Mouse (Mus musculus): ENCODE data around the gene Alkal2. TPM values are rescaled to one million over a fixed set of nuclear protein-coding genes. Genes with fewer than 3 reads are reported as not detected.
A peak's percentile ranks its signal among the peaks of the same experiment; 100 is the strongest.

Alkal2 gene
- polyA plus RNA-seq, 1 experiment from 2014 or later: 5.5 TPM

GRCm38 (mm10) chr12:30885891-30886290, 1.8 kb downstream of the Alkal2 start:
- peaks cover 45% of the 10 kb centered on the region for H3K27me3 ChIP-seq
- no peaks in the 10 kb centered on the region for H3K36me3 ChIP-seq
- H3K9me3 ChIP-seq (replicated peaks): no peaks in the 10 kb centered on the region
- 72% methylated on average over 6 of the region's 6 CpGs for WGBS
- H3K4me1 ChIP-seq: peaks cover 14% of the 10 kb centered on the region
- no peak overlapping the region for H3K4me2 ChIP-seq (replicated peaks)
- H3K9ac ChIP-seq: no peak overlapping the region
- no peak overlapping the region for H3K27ac ChIP-seq (replicated peaks)
- ATAC-seq (ENCODE audit: insufficient number of reproducible peaks, low FRiP score, low TSS enrichment, low read depth): no peak
- no peak overlapping the region for H3K4me3 ChIP-seq (replicated peaks)

DNA sequence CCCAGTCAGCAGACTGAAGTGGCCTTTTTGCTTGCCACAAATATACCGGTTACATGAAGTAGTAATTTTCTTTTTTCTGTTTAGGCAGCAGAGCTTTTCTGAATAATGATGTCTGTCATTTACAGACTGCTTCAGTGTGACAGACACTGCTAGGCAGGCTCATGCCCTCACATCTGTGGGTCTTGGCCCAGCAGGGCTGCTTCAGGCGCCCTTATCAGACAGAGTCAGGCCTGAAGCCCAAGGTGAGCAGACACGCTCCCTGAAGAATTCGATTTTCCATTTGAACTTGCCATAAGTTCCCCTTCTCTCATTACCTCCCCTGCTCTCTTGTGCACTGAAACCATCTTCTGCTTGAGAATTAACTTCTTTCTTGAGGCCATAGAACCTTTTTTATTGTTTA, 3.9 kb downstream of the Alkal2 start:
- Histone ChIP-seq H3K4me2 (replicated peaks) (no peak overlapping the region), H3K4me1 (peaks cover 14% of the 10 kb centered on the region), H3K9me3 (replicated peaks) (no peaks in the 10 kb centered on the region), H3K9ac (no peak overlapping the region), H3K4me3 (replicated peaks) (no peak overlapping the region), H3K27ac (replicated peaks) (no peak overlapping the region), H3K27me3 (peaks cover 32% of the 10 kb centered on the region), H3K36me3 (no peaks in the 10 kb centered on the region)
- no peak for ATAC-seq (ENCODE audit: insufficient number of reproducible peaks, low FRiP score, low TSS enrichment, low read depth)
- WGBS: 80% methylated on average over 4 of the region's 4 CpGs

- Histone ChIP-seq H3K9ac (no peak overlapping the region), H3K4me3 (replicated peaks) (no peak overlapping the region), H3K27me3 (peaks cover 11% of the 10 kb centered on the region), H3K4me2 (replicated peaks) (no peak overlapping the region), H3K27ac (replicated peaks) (no peak overlapping the region), H3K4me1 (no peaks in the 10 kb centered on the region), H3K36me3 (peaks cover 4% of the 10 kb centered on the region; the same call in 1 of the 2 replicates), H3K9me3 (replicated peaks) (no peaks in the 10 kb centered on the region)
- 36% methylated on average over 5 of the region's 5 CpGs for WGBS
- no peak for ATAC-seq (ENCODE audit: insufficient number of reproducible peaks, low FRiP score, low TSS enrichment, low read depth)
Observed at GRCm38 (mm10) chr12:30890067-30890466, 5.9 kb downstream of the Alkal2 start.

DNA sequence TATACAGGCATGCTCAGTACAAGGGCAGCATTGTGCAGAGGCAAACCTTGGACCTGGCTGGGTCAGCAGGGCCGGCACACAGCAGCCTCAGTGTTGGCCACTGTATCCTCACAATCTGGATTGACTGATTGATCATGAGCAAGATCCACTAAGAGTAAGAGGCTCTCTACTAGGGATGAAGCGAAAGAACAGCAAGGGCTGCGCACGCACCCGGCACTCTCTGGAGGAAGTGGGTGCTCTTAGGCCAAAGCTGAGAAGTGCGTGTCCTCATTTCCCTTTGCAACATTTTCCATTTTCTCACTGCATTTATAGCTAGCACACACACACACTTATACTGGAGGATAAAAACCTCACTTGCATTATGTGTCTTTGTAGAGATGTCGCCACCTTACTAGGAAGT, 7.3 kb downstream of the Alkal2 start:
- 85% methylated on average over 7 of the region's 7 CpGs for WGBS
- H3K9me3 ChIP-seq (replicated peaks): no peaks in the 10 kb centered on the region
- H3K36me3 ChIP-seq: peaks cover 4% of the 10 kb centered on the region; the same call in 1 of the 2 replicates
- no peak overlapping the region for H3K4me3 ChIP-seq (replicated peaks)
- no peak overlapping the region for H3K4me2 ChIP-seq (replicated peaks)
- H3K27ac ChIP-seq (replicated peaks): no peak overlapping the region
- no peaks in the 10 kb centered on the region; the same call in 1 of the 2 replicates for H3K27me3 ChIP-seq
- H3K4me1 ChIP-seq: no peaks in the 10 kb centered on the region
- no peak for ATAC-seq (ENCODE audit: insufficient number of reproducible peaks, low FRiP score, low TSS enrichment, low read depth)
- H3K9ac ChIP-seq: no peak overlapping the region

- Histone ChIP-seq H3K4me2 (replicated peaks) (no peak overlapping the region), H3K9me3 (replicated peaks) (no peaks in the 10 kb centered on the region), H3K9ac (no peak overlapping the region), H3K27me3 (no peaks in the 10 kb centered on the region), H3K4me1 (no peaks in the 10 kb centered on the region), H3K27ac (replicated peaks) (no peak overlapping the region), H3K36me3 (peaks cover 21% of the 10 kb centered on the region), H3K4me3 (replicated peaks) (no peak overlapping the region)
- WGBS: 93% methylated on average over 4 of the region's 4 CpGs
- ATAC-seq (ENCODE audit: insufficient number of reproducible peaks, low FRiP score, low TSS enrichment, low read depth): no peak
Observed at GRCm38 (mm10) chr12:30897039-30897438, 12.9 kb downstream of the Alkal2 start.

DNA sequence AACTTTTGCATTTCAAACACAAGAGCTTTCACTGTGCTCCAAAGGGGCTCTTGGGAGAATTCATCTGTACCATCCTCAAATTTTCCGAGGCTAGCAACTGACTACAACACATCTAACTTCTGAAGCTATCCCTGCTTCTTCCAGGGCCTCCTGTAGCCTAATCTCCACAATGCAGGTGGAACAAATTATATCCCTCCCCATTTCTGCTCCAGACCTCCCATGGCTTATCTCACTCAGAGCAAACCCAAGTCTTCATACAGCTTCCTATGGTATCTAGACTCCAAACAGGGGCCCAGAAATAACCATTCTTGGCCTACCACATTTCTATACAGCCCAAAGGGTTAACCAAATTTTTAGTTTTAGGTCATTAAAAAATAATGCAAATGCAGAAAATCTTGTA, 24.5 kb downstream of the Alkal2 start:
- no peak overlapping the region for H3K4me2 ChIP-seq (replicated peaks)
- no peak overlapping the region for H3K27ac ChIP-seq (replicated peaks)
- no peaks in the 10 kb centered on the region for H3K27me3 ChIP-seq
- H3K4me3 ChIP-seq (replicated peaks): no peak overlapping the region
- ATAC-seq (ENCODE audit: insufficient number of reproducible peaks, low FRiP score, low TSS enrichment, low read depth): no peak
- H3K9me3 ChIP-seq (replicated peaks): no peaks in the 10 kb centered on the region
- 80% methylated on average over 1 of the region's 1 CpGs for WGBS
- peaks cover 6% of the 10 kb centered on the region; the same call in 1 of the 2 replicates for H3K36me3 ChIP-seq
- H3K4me1 ChIP-seq: peaks cover 16% of the 10 kb centered on the region
- H3K9ac ChIP-seq: no peak overlapping the region

DNA sequence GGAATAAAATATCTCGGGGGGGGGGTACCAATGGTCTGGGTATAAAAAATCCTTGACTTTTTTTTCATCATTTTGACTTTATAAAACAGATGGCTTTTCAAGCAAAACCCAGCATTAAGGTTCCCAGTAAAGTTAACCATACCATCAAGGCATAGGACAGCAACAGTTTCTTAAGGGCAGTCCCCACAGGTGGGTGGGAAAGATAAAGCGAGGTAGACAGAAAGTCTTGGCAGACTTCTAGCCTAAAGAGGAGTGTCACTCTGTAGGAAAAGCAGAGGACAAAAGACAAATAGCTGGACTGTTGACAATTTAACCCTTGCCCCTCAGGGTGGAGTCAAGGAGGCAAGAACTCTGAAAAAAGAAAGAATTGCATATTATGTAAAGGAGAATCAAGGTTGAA, 25.8 kb downstream of the Alkal2 start:
- no peak overlapping the region for H3K9ac ChIP-seq
- H3K36me3 ChIP-seq: no peaks in the 10 kb centered on the region
- no peaks in the 10 kb centered on the region for H3K27me3 ChIP-seq
- no peak for ATAC-seq (ENCODE audit: insufficient number of reproducible peaks, low FRiP score, low TSS enrichment, low read depth)
- no peak overlapping the region for H3K4me3 ChIP-seq (replicated peaks)
- H3K9me3 ChIP-seq (replicated peaks): no peaks in the 10 kb centered on the region
- WGBS: 86% methylated on average over 2 of the region's 2 CpGs
- no peak overlapping the region; the same call in 1 of the 2 replicates for H3K4me2 ChIP-seq (replicated peaks)
- no peak overlapping the region for H3K27ac ChIP-seq (replicated peaks)
- peaks cover 16% of the 10 kb centered on the region for H3K4me1 ChIP-seq

- ATAC-seq (ENCODE audit: insufficient number of reproducible peaks, low FRiP score, low TSS enrichment, low read depth): 0 out of 2 replicates have a peak, but pooled peaks have one; percentile 2
- Histone ChIP-seq H3K4me1 (peaks cover 16% of the 10 kb centered on the region), H3K9ac (peak overlapping the region; percentile 77), H3K4me2 (replicated peaks) (peak overlapping the region; percentile 87), H3K27ac (replicated peaks) (peak overlapping the region; percentile 40), H3K4me3 (replicated peaks) (peak overlapping the region; percentile 67), H3K9me3 (replicated peaks) (no peaks in the 10 kb centered on the region), H3K36me3 (no peaks in the 10 kb centered on the region), H3K27me3 (no peaks in the 10 kb centered on the region)
- WGBS: 16% methylated on average over 8 of the region's 8 CpGs
Observed at GRCm38 (mm10) chr12:30910860-30911259, 26.7 kb downstream of the Alkal2 start.

- Histone ChIP-seq H3K9ac (peak within 1 kb of the TSS; percentile 77), H3K4me1 (peaks cover 16% of the 10 kb centered on the region), H3K36me3 (no peaks in the 10 kb centered on the region), H3K4me2 (replicated peaks) (peak within 1 kb of the TSS; percentile 87), H3K9me3 (replicated peaks) (no peaks in the 10 kb centered on the region), H3K27ac (replicated peaks) (peak within 1 kb of the TSS; percentile 45), H3K4me3 (replicated peaks) (peak within 1 kb of the TSS; percentile 67), H3K27me3 (no peaks in the 10 kb centered on the region)
- ATAC-seq (ENCODE audit: insufficient number of reproducible peaks, low FRiP score, low TSS enrichment, low read depth): peak; percentile 99
- WGBS: under 1% methylated on average over 52 of the region's 52 CpGs
Observed at GRCm38 (mm10) chr12:30911261-30912047, 27.3 kb downstream of the Alkal2 start, which contains the start of the genes Acp1 and Sh3yl1. TSS of gene Acp1 (minus strand) at chr12:30911589. TSS of gene Sh3yl1 (plus strand) at chr12:30911668.

DNA sequence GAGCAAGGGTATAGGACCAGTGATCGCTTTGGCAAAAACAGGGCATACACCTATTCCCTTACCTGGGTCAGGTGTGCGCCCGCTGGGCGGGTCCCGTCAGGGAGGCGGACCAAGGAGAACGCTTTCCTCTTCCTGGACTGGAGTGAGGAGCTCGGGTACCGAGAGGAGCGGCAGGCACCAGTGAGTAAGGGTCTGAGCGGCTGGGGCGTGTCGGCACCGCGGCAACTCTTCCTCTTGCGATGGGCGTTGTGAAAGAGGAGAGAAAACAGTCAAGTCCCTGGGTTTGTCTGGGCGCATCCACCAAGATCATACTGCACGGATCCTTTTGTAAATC, 27.9 kb downstream of the Alkal2 start:
- peak; percentile 61; the same call in 1 of the 2 replicates for ATAC-seq (ENCODE audit: insufficient number of reproducible peaks, low FRiP score, low TSS enrichment, low read depth)
- peaks cover 16% of the 10 kb centered on the region for H3K4me1 ChIP-seq
- H3K27me3 ChIP-seq: no peaks in the 10 kb centered on the region
- peak overlapping the region; percentile 67 for H3K4me3 ChIP-seq (replicated peaks)
- H3K27ac ChIP-seq (replicated peaks): peak overlapping the region; percentile 45; the same call in 1 of the 2 replicates
- no peaks in the 10 kb centered on the region for H3K9me3 ChIP-seq (replicated peaks)
- under 1% methylated on average over 19 of the region's 19 CpGs for WGBS
- H3K9ac ChIP-seq: peak overlapping the region; percentile 77
- H3K4me2 ChIP-seq (replicated peaks): peak overlapping the region; percentile 87
- no peaks in the 10 kb centered on the region for H3K36me3 ChIP-seq

GRCm38 (mm10) chr12:30912840-30913239, 28.7 kb downstream of the Alkal2 start:
- WGBS: 59% methylated on average over 3 of the region's 3 CpGs
- ATAC-seq (ENCODE audit: insufficient number of reproducible peaks, low FRiP score, low TSS enrichment, low read depth): no peak
- Histone ChIP-seq H3K4me1 (peaks cover 16% of the 10 kb centered on the region), H3K27me3 (no peaks in the 10 kb centered on the region), H3K4me3 (replicated peaks) (peak overlapping the region; percentile 67), H3K4me2 (replicated peaks) (peak overlapping the region; percentile 87), H3K27ac (replicated peaks) (no peak overlapping the region), H3K9ac (no peak overlapping the region), H3K9me3 (replicated peaks) (no peaks in the 10 kb centered on the region), H3K36me3 (no peaks in the 10 kb centered on the region)

DNA sequence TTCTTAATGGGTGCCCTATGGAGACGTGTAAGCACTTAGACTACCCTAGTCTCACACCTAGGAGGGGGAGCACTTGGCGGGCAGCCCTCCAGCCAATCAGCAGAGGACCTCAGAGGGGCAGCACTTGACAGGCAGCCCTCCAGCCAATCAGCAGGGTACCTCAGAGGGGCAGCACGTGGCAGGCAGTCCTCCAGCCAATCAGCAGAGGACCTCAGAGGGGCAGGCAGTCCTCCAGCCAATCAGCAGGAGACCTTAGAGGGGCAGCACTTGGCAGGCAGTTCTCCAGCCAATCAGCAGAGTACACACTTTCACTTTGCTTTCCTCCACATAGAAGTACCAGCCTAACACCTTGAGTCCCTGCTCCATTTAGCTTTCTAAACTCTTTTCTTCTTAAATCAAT, 38.3 kb downstream of the Alkal2 start:
- 82% methylated on average over 3 of the region's 3 CpGs for WGBS
- no peak for ATAC-seq (ENCODE audit: insufficient number of reproducible peaks, low FRiP score, low TSS enrichment, low read depth)
- no peak overlapping the region for H3K4me3 ChIP-seq (replicated peaks)
- no peaks in the 10 kb centered on the region for H3K9me3 ChIP-seq (replicated peaks)
- H3K9ac ChIP-seq: no peak overlapping the region
- H3K27me3 ChIP-seq: no peaks in the 10 kb centered on the region
- H3K36me3 ChIP-seq: no peaks in the 10 kb centered on the region
- H3K4me1 ChIP-seq: no peaks in the 10 kb centered on the region
- no peak overlapping the region for H3K27ac ChIP-seq (replicated peaks)
- H3K4me2 ChIP-seq (replicated peaks): no peak overlapping the region
